ENCODE assay signal across 28 mouse cellular contexts in genomic region chr19:53973656-53974055, GRCm38 (mm10).
"Had no signal": no experiment of that assay in that cellular context is flagged by ENCODE, and none has a peak within 500 bp of the region (broad histone marks: within the 10 kb centered on the region; RNA-seq: fewer than 3 reads in every experiment).

No protein-coding gene starts in this region.

- H3K4me1 ChIP-seq: limb, embryonic 10.5 days; lung, embryonic 15.5 days; midbrain, embryonic 10.5 days; midbrain, embryonic 12.5 days; midbrain, embryonic 13.5 days; midbrain, embryonic 15.5 days had no signal

- H3K4me3 ChIP-seq: limb, embryonic 10.5 days; limb, embryonic 12.5 days; limb, embryonic 13.5 days; limb, embryonic 15.5 days; liver, embryonic 12.5 days; liver, embryonic 13.5 days; liver, embryonic 15.5 days; lung, embryonic 15.5 days; midbrain, embryonic 10.5 days; midbrain, embryonic 12.5 days; midbrain, embryonic 13.5 days; midbrain, embryonic 15.5 days; myocyte; neural tube, embryonic 12.5 days had no signal

- DNase-seq: left cerebral cortex, postnatal 4 days; liver; liver, embryonic 13.5 days; liver, postnatal 0 days; lung, adult 18-20 months; lung, adult 2 months; lung, embryonic 14.5 days; lung, postnatal 10 days; lung, postnatal 14 days; lung, postnatal 36 days; lung, postnatal 4 days; midbrain, embryonic 14.5 days had no signal

- H3K9ac ChIP-seq: limb, embryonic 12.5 days; limb, embryonic 13.5 days; limb, embryonic 15.5 days; liver, embryonic 12.5 days; liver, embryonic 13.5 days; liver, embryonic 14.5 days; liver, embryonic 15.5 days; liver, postnatal 0 days; lung, embryonic 14.5 days; lung, embryonic 15.5 days; midbrain, embryonic 12.5 days; midbrain, embryonic 13.5 days; midbrain, embryonic 15.5 days; neural tube, embryonic 12.5 days had no signal

- H3K27ac ChIP-seq: limb, embryonic 10.5 days; limb, embryonic 12.5 days; limb, embryonic 13.5 days; limb, embryonic 15.5 days; liver, embryonic 12.5 days; liver, embryonic 13.5 days; liver, embryonic 14.5 days; liver, embryonic 15.5 days; lung, embryonic 15.5 days; macrophage; midbrain, embryonic 10.5 days; midbrain, embryonic 12.5 days; midbrain, embryonic 13.5 days; midbrain, embryonic 15.5 days; neural tube, embryonic 12.5 days had no signal

- H3K9me3 ChIP-seq: limb, embryonic 10.5 days; limb, embryonic 15.5 days; liver, embryonic 12.5 days; liver, embryonic 13.5 days; liver, embryonic 15.5 days; megakaryocyte, embryonic 14.5 days; midbrain, embryonic 15.5 days; neural tube, embryonic 12.5 days had no signal

- H3K27me3 ChIP-seq: limb, embryonic 12.5 days; limb, embryonic 13.5 days; limb, embryonic 15.5 days; liver, embryonic 12.5 days; liver, embryonic 13.5 days; liver, embryonic 15.5 days; lung, embryonic 15.5 days; megakaryocyte, embryonic 14.5 days; midbrain, embryonic 12.5 days; midbrain, embryonic 13.5 days; midbrain, embryonic 15.5 days; neural tube, embryonic 12.5 days had no signal

- H3K36me3 ChIP-seq: liver, embryonic 15.5 days had no signal
